Mouse (Mus musculus): ENCODE measurements around the gene Pik3cb. TPM values are rescaled to one million over a fixed set of nuclear protein-coding genes. Genes with fewer than 3 reads are reported as not detected.

The Pik3cb gene
- total RNA-seq, 1 experiment, result 10.2 TPM

DNA sequence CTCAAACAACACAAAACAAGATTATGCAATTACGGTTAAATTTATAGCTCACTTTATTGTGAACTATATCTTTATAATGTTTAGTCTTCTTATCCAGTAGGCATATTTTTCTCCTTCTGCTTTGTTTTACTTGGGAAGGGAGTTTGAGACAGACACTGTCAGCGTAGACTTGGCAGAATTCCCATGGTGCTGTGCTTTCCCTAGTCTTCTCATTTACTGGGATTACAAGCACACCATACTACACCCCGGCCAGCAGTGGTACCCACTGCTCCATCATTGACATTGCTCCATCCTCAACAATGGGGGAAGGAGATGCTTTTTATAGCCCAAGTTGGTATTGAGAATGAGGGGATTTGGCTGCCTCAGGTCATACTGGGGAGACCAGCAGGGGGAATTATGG is 38.3 kb upstream of the Pik3cb start:
- H3K4me1 ChIP-seq (ENCODE audit: control insufficient read depth in 2 of 2, insufficient read depth in 2 of 2, low read length in 2 of 2, poor library complexity in 1 of 2), result peaks cover 0 to 3% of the 10 kb centered on the region in 2 experiments; a peak in 1 of 4 replicates
- H3K36me3 ChIP-seq (ENCODE audit: control insufficient read depth, insufficient read depth, low read length, poor library complexity, severe bottlenecking), result no peaks in the 10 kb centered on the region
- H3K9ac ChIP-seq (ENCODE audit: insufficient read depth, low read depth, low read length, poor library complexity, severe bottlenecking), result no peak overlapping the region
- no peak overlapping the region for H3K4me3 ChIP-seq (ENCODE audit: insufficient read depth in 1 of 2, low read depth in 1 of 2, low read length in 2 of 2, poor library complexity in 1 of 2, severe bottlenecking in 1 of 2)
- no peak for DNase-seq (ENCODE audit: low read depth, low spot score)
- no peaks in the 10 kb centered on the region for H3K9me3 ChIP-seq (ENCODE audit: control insufficient read depth, insufficient read depth, low read depth, low read length)
- H3K27ac ChIP-seq (ENCODE audit: insufficient read depth, low read depth, low read length, poor library complexity, severe bottlenecking), result no peak overlapping the region
- in situ Hi-C loops (cut with MboI; ENCODE audit: low sequenced_read_pairs in 2 of 2, unreplicated experiment in 2 of 2), result no loop called here
- TF ChIP-seq MAFK (IDR thresholded peaks at IDR 0.05; ENCODE audit: insufficient read depth, low read depth, low read length) (no peak), ZC3H11A (IDR thresholded peaks at IDR 0.05; ENCODE audit: borderline replicate concordance, low read depth, low read length) (no peak), CHD2 (IDR thresholded peaks at IDR 0.05; ENCODE audit: low read depth, low read length) (no peak)

DNA sequence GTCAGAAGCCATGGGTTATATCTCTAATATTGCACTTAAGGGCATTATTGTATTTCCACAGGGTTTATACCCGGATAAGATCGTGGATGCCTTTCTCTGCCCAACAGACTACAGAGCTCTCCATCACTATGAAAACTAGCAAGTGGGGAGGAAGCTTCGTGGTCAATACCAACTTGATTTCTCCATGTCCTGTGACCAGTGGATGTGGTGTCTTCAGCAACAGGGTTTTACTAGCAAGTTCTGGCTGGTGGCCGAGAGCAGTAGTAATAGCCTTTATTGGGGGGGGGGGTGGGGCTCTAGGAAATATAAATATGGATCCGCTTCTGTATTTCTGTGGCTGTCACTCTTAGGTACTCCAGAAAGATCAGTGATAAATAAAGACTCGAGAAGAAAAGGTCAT is 35.4 kb upstream of the Pik3cb start:
- Histone ChIP-seq H3K4me1 (ENCODE audit: control insufficient read depth in 2 of 2, insufficient read depth in 2 of 2, low read length in 2 of 2, poor library complexity in 1 of 2) (peaks cover 0 to 2% of the 10 kb centered on the region in 2 experiments; a peak in 1 of 4 replicates), H3K9ac (ENCODE audit: insufficient read depth, low read depth, low read length, poor library complexity, severe bottlenecking) (no peak overlapping the region), H3K9me3 (ENCODE audit: control insufficient read depth, insufficient read depth, low read depth, low read length) (no peaks in the 10 kb centered on the region), H3K27ac (ENCODE audit: insufficient read depth, low read depth, low read length, poor library complexity, severe bottlenecking) (no peak overlapping the region), H3K36me3 (ENCODE audit: control insufficient read depth, insufficient read depth, low read length, poor library complexity, severe bottlenecking) (no peaks in the 10 kb centered on the region), H3K4me3 (ENCODE audit: insufficient read depth in 1 of 2, low read depth in 1 of 2, low read length in 2 of 2, poor library complexity in 1 of 2, severe bottlenecking in 1 of 2) (no peak overlapping the region)
- no peak for DNase-seq (ENCODE audit: low read depth, low spot score)
- in situ Hi-C loops (cut with MboI; ENCODE audit: low sequenced_read_pairs in 2 of 2, unreplicated experiment in 2 of 2), result no loop called here
- TF ChIP-seq MAFK (IDR thresholded peaks at IDR 0.05; ENCODE audit: insufficient read depth, low read depth, low read length), result no peak
- TF ChIP-seq ZC3H11A (IDR thresholded peaks at IDR 0.05; ENCODE audit: borderline replicate concordance, low read depth, low read length), result no peak
- TF ChIP-seq HCFC1 (IDR thresholded peaks at IDR 0.05; ENCODE audit: borderline replicate concordance, insufficient read depth, low read length), result no peak
- no peak for TF ChIP-seq ZNF384 (IDR thresholded peaks at IDR 0.05; ENCODE audit: low read depth, low read length)
- no peak for TF ChIP-seq CHD2 (IDR thresholded peaks at IDR 0.05; ENCODE audit: low read depth, low read length)

DNA sequence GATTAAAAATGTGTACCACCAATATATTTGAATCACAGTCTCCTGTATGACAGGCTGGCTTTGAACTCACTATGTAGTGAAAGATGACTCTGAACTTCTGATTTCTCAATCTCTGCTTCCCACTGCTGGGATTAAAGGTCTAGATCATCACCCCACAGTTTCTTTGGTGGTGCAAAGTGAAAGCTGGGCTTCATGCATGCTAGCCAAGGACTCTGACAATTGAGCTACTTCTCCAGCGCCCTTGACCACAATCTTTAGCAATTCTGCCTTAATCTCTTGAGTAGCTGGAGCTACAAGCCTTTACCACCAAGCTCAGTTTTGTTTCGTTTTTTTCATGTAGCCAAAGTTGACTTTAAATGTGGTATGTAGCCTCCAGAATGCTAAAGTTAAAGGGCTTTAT is 32.4 kb upstream of the Pik3cb start:
- H3K27ac ChIP-seq (ENCODE audit: insufficient read depth, low read depth, low read length, poor library complexity, severe bottlenecking), result no peak overlapping the region
- TF ChIP-seq MAFK (IDR thresholded peaks at IDR 0.05; ENCODE audit: insufficient read depth, low read depth, low read length) (no peak), HCFC1 (IDR thresholded peaks at IDR 0.05; ENCODE audit: borderline replicate concordance, insufficient read depth, low read length) (no peak), CHD2 (IDR thresholded peaks at IDR 0.05; ENCODE audit: low read depth, low read length) (no peak), ZC3H11A (IDR thresholded peaks at IDR 0.05; ENCODE audit: borderline replicate concordance, low read depth, low read length) (no peak)
- no peaks in the 10 kb centered on the region for H3K9me3 ChIP-seq (ENCODE audit: control insufficient read depth, insufficient read depth, low read depth, low read length)
- no peak overlapping the region for H3K4me3 ChIP-seq (ENCODE audit: insufficient read depth in 1 of 2, low read depth in 1 of 2, low read length in 2 of 2, poor library complexity in 1 of 2, severe bottlenecking in 1 of 2)
- no peaks in the 10 kb centered on the region for H3K36me3 ChIP-seq (ENCODE audit: control insufficient read depth, insufficient read depth, low read length, poor library complexity, severe bottlenecking)
- in situ Hi-C loops (cut with MboI; ENCODE audit: low sequenced_read_pairs in 2 of 2, unreplicated experiment in 2 of 2), result no loop called here
- H3K9ac ChIP-seq (ENCODE audit: insufficient read depth, low read depth, low read length, poor library complexity, severe bottlenecking), result no peak overlapping the region
- H3K4me1 ChIP-seq (ENCODE audit: control insufficient read depth in 2 of 2, insufficient read depth in 2 of 2, low read length in 2 of 2, poor library complexity in 1 of 2), result no peaks in the 10 kb centered on the region
- no peak for DNase-seq (ENCODE audit: low read depth, low spot score)

DNA sequence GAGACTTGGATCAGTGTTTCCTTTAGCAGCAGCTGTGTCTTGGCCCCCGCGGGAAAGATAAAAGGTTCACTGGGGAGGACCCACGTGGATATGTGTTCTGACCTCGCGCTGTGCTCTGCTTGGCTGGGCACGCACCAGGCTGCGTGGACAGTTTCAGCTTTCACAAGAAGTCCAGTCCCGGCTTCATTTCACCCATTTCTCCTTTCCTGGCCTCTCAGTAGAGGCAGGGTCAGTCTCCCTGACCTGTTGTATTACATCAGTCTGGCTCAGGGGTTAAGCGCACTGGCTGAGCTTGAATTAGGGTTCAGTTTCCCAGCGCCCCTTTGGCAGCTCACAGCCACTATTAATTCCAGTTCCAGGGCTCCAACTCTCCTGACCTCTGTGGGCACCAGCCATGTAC is 30.8 kb upstream of the Pik3cb start:
- H3K9ac ChIP-seq (ENCODE audit: insufficient read depth, low read depth, low read length, poor library complexity, severe bottlenecking), result no peak overlapping the region
- no peaks in the 10 kb centered on the region for H3K9me3 ChIP-seq (ENCODE audit: control insufficient read depth, insufficient read depth, low read depth, low read length)
- no peak overlapping the region for H3K4me3 ChIP-seq (ENCODE audit: insufficient read depth in 1 of 2, low read depth in 1 of 2, low read length in 2 of 2, poor library complexity in 1 of 2, severe bottlenecking in 1 of 2)
- TF ChIP-seq ZC3H11A (IDR thresholded peaks at IDR 0.05; ENCODE audit: borderline replicate concordance, low read depth, low read length) (no peak), MAFK (IDR thresholded peaks at IDR 0.05; ENCODE audit: insufficient read depth, low read depth, low read length) (no peak), HCFC1 (IDR thresholded peaks at IDR 0.05; ENCODE audit: borderline replicate concordance, insufficient read depth, low read length) (no peak)
- no peaks in the 10 kb centered on the region for H3K36me3 ChIP-seq (ENCODE audit: control insufficient read depth, insufficient read depth, low read length, poor library complexity, severe bottlenecking)
- DNase-seq (ENCODE audit: low read depth, low spot score), result no peak
- no peak overlapping the region for H3K27ac ChIP-seq (ENCODE audit: insufficient read depth, low read depth, low read length, poor library complexity, severe bottlenecking)
- in situ Hi-C loops (cut with MboI; ENCODE audit: low sequenced_read_pairs in 2 of 2, unreplicated experiment in 2 of 2), result no loop called here
- H3K4me1 ChIP-seq (ENCODE audit: control insufficient read depth in 2 of 2, insufficient read depth in 2 of 2, low read length in 2 of 2, poor library complexity in 1 of 2), result no peaks in the 10 kb centered on the region; a peak in 1 of 4 replicates

DNA sequence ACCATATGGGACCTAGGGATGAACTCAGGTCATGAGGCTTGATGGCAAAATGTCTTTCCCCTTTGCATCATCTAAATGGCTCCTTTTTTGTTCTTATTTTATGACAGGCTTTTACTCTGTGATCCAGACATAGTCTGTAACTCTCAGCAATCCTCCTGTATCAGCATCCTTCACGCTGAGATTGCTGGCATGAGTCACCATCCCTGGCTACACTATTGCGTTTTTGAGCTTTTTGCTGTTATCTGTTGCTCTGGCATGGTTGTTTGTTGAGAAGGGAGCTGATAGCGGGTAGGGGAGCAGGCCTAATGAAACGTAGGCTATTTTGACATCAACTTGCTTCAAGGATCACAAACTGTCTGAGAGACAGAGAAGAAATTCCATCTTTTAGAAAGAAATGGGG is 28.6 kb upstream of the Pik3cb start:
- TF ChIP-seq MAFK (IDR thresholded peaks at IDR 0.05; ENCODE audit: insufficient read depth, low read depth, low read length) (no peak), HCFC1 (IDR thresholded peaks at IDR 0.05; ENCODE audit: borderline replicate concordance, insufficient read depth, low read length) (no peak), ZC3H11A (IDR thresholded peaks at IDR 0.05; ENCODE audit: borderline replicate concordance, low read depth, low read length) (no peak), ZNF384 (IDR thresholded peaks at IDR 0.05; ENCODE audit: low read depth, low read length) (no peak), CHD2 (IDR thresholded peaks at IDR 0.05; ENCODE audit: low read depth, low read length) (no peak)
- no peak for DNase-seq (ENCODE audit: low read depth, low spot score)
- Histone ChIP-seq H3K9me3 (ENCODE audit: control insufficient read depth, insufficient read depth, low read depth, low read length) (no peaks in the 10 kb centered on the region), H3K27ac (ENCODE audit: insufficient read depth, low read depth, low read length, poor library complexity, severe bottlenecking) (no peak overlapping the region), H3K9ac (ENCODE audit: insufficient read depth, low read depth, low read length, poor library complexity, severe bottlenecking) (no peak overlapping the region), H3K36me3 (ENCODE audit: control insufficient read depth, insufficient read depth, low read length, poor library complexity, severe bottlenecking) (no peaks in the 10 kb centered on the region), H3K4me3 (ENCODE audit: insufficient read depth in 1 of 2, low read depth in 1 of 2, low read length in 2 of 2, poor library complexity in 1 of 2, severe bottlenecking in 1 of 2) (no peak overlapping the region), H3K4me1 (ENCODE audit: control insufficient read depth in 2 of 2, insufficient read depth in 2 of 2, low read length in 2 of 2, poor library complexity in 1 of 2) (peaks cover 0 to 3% of the 10 kb centered on the region in 2 experiments; a peak in 1 of 4 replicates)
- in situ Hi-C loops (cut with MboI; ENCODE audit: low sequenced_read_pairs in 2 of 2, unreplicated experiment in 2 of 2), result no loop called here

Measured in ES-E14 (cell line).